Mouse (Mus musculus) midbrain, embryonic 14.5 days (tissue): ENCODE measurements around the gene Prpf3. TPM values are rescaled to one million over a fixed set of nuclear protein-coding genes. Genes with fewer than 3 reads are reported as not detected.
"Not testable (repeated sequence)": the region's sequence is repeated elsewhere in the genome, so short reads cannot be mapped to it uniquely, and the experiment has no call there.

ENCODE experiments used
- ATAC-seq: fragments of 200-750 bp; cut with Nextera tagmentation; 2 replicates; pipeline ENCODE4 v1.8.0; 2017; ENCODE audit warnings: moderate number of reproducible peaks, moderate library complexity; ENCODE audit not compliant: low FRiP score, low TSS enrichment
- DNase-seq: peaks from one replicate; pipeline ENCODE4 v3.0.0-alpha.2; 2015
- H3K27ac ChIP-seq: fragments of 300-500 bp; sonication (generic); replicated peaks from 2 replicates; pipeline ENCODE4 v1.5.1; 2014; ENCODE audit warnings: mild to moderate bottlenecking, low read depth, low read length, moderate library complexity
- H3K27me3 ChIP-seq: fragments of 300-500 bp; sonication (generic); 2 replicates; pipeline ENCODE4 v1.6.1; 2014; ENCODE audit warnings: low read length, control low read depth, mixed read lengths; ENCODE audit not compliant: control insufficient read depth, insufficient read depth
- H3K36me3 ChIP-seq: fragments of 300-500 bp; sonication (generic); 2 replicates; pipeline ENCODE4 v1.6.1; 2014; ENCODE audit warnings: low read length, control low read depth; ENCODE audit not compliant: control insufficient read depth, insufficient read depth
- H3K4me1 ChIP-seq: fragments of 300-500 bp; sonication (generic); 2 replicates; pipeline ENCODE4 v1.6.1; 2014; ENCODE audit warnings: mild to moderate bottlenecking, antibody characterized with exemption, low read length, control low read depth; ENCODE audit not compliant: control insufficient read depth, insufficient read depth
- H3K4me2 ChIP-seq: fragments of 300-500 bp; sonication (generic); 2 replicates; pipeline ENCODE4 v1.6.1; 2014; ENCODE audit warnings: mild to moderate bottlenecking, low read length, moderate library complexity
- H3K4me3 ChIP-seq: fragments of 300-500 bp; sonication (generic); replicated peaks from 2 replicates; pipeline ENCODE4 v1.5.1; 2014; ENCODE audit warnings: low read depth, low read length
- H3K9ac ChIP-seq: fragments of 300-500 bp; sonication (generic); replicated peaks from 2 replicates; pipeline ENCODE4 v1.6.1; 2014; ENCODE audit warnings: mild to moderate bottlenecking, low read length, moderate library complexity
- H3K9me3 ChIP-seq: fragments of 300-500 bp; sonication (generic); 2 replicates; pipeline ENCODE4 v1.6.1; 2016; ENCODE audit warnings: low read length, control low read depth, mixed read lengths; ENCODE audit not compliant: control insufficient read depth
- WGBS: fragments of 180-500 bp; shearing (Covaris S2); extraction: QIAGEN DNeasy Blood & Tissue Kit; methylation state at CpG from one replicate; pipeline ENCODE4 v1.1.7; 2014; 5-methylcytosine and 5-hydroxymethylcytosine counted together
- polyA plus RNA-seq: library from polyadenylated mRNA; unstranded; fragments of >200 nt; fragmentation: Nextera tagmentation; extraction: Ambion mirVana; gene quantifications from 2 replicates; pipeline ENCODE4 v1.2.1, GENCODE M21; 2014

Prpf3 gene
- polyA plus RNA-seq, 1 experiment from 2014 or later = 44.1 TPM

GRCm38 (mm10) chr3:95819351-95819985, 36.2 kb downstream of the Prpf3 start:
- WGBS = under 1% methylated on average over 49 of the region's 49 CpGs

GRCm38 (mm10) chr3:95818571-95819288, 37.0 kb downstream of the Prpf3 start, which contains the start of gene Rprd2:
Gene Rprd2 (minus strand): TSS chr3:95818863.
- H3K4me2 ChIP-seq = peak within 1 kb of the TSS; percentile 67
- peak within 1 kb of the TSS; percentile 97 for H3K9ac ChIP-seq
- under 1% methylated on average over 60 of the region's 60 CpGs for WGBS
- peak within 1 kb of the TSS; percentile 74 for H3K4me3 ChIP-seq
- no peaks in the 10 kb centered on the region for H3K36me3 ChIP-seq
- peak; percentile 67 for ATAC-seq
- H3K27ac ChIP-seq = peak within 1 kb of the TSS; percentile 100
- DNase-seq = peak; percentile 84
- H3K4me1 ChIP-seq = peaks cover 21% of the 10 kb centered on the region
- no peaks in the 10 kb centered on the region for H3K9me3 ChIP-seq
- H3K27me3 ChIP-seq = no peaks in the 10 kb centered on the region

More at GRCm38 (mm10) chr3:95819351-95819985, 36.2 kb downstream of the Prpf3 start:
- Histone ChIP-seq H3K4me1 (peaks cover 21% of the 10 kb centered on the region), H3K9me3 (no peaks in the 10 kb centered on the region), H3K4me3 (peak overlapping the region; percentile 74), H3K4me2 (peak overlapping the region; percentile 62), H3K27ac (peak overlapping the region; percentile 100), H3K36me3 (no peaks in the 10 kb centered on the region), H3K27me3 (no peaks in the 10 kb centered on the region), H3K9ac (peak overlapping the region; percentile 97)
- peak; percentile 96 for ATAC-seq
- peak; percentile 100 for DNase-seq

GRCm38 (mm10) chr3:95818026-95818511, 37.6 kb downstream of the Prpf3 start:
- peak overlapping the region; percentile 100 for H3K27ac ChIP-seq
- H3K4me3 ChIP-seq = peak overlapping the region; percentile 74
- H3K36me3 ChIP-seq = no peaks in the 10 kb centered on the region
- peak; percentile 63 for DNase-seq
- 0 out of 2 replicates have a peak, but pooled peaks have one; percentile 0 for ATAC-seq
- H3K27me3 ChIP-seq = no peaks in the 10 kb centered on the region
- H3K9ac ChIP-seq = peak overlapping the region; percentile 97
- H3K4me1 ChIP-seq = peaks cover 21% of the 10 kb centered on the region
- H3K9me3 ChIP-seq = no peaks in the 10 kb centered on the region
- H3K4me2 ChIP-seq = peak overlapping the region; percentile 67
- under 1% methylated on average over 21 of the region's 21 CpGs for WGBS

- H3K9ac ChIP-seq = no peak overlapping the region; the same call in 1 of the 2 replicates
Observed at GRCm38 (mm10) chr3:95816681-95817080, 39.0 kb downstream of the Prpf3 start.

GRCm38 (mm10) chr3:95808384-95808783, 47.3 kb downstream of the Prpf3 start:
- no peak for ATAC-seq
- H3K36me3 ChIP-seq = peaks cover 16% of the 10 kb centered on the region
- DNase-seq = no peak
- no peak overlapping the region for H3K9ac ChIP-seq
- H3K4me2 ChIP-seq = no peak overlapping the region
- no peaks in the 10 kb centered on the region for H3K27me3 ChIP-seq
- no peaks in the 10 kb centered on the region for H3K9me3 ChIP-seq
- WGBS = 59% methylated on average over 2 of the region's 2 CpGs
- no peak overlapping the region for H3K4me3 ChIP-seq
- H3K4me1 ChIP-seq = no peaks in the 10 kb centered on the region
- no peak overlapping the region for H3K27ac ChIP-seq

More at GRCm38 (mm10) chr3:95816681-95817080, 39.0 kb downstream of the Prpf3 start:
- Histone ChIP-seq H3K36me3 (no peaks in the 10 kb centered on the region), H3K4me2 (peak overlapping the region; percentile 67), H3K4me1 (peaks cover 21% of the 10 kb centered on the region), H3K4me3 (peak overlapping the region; percentile 18; the same call in 1 of the 2 replicates), H3K27me3 (no peaks in the 10 kb centered on the region), H3K9me3 (no peaks in the 10 kb centered on the region), H3K27ac (no peak overlapping the region)
- DNase-seq (no peak), ATAC-seq (no peak)
- 93% methylated on average over 3 of the region's 3 CpGs for WGBS

GRCm38 (mm10) chr3:95807630-95808029, 48.1 kb downstream of the Prpf3 start:
- not testable (repeated sequence) for H3K9me3 ChIP-seq, ATAC-seq, H3K4me3 ChIP-seq, H3K4me2 ChIP-seq, H3K27me3 ChIP-seq, H3K9ac ChIP-seq, H3K4me1 ChIP-seq, H3K27ac ChIP-seq, DNase-seq
- peaks cover 16% of the 10 kb centered on the region for H3K36me3 ChIP-seq
- WGBS = 79% methylated on average over 4 of the region's 6 CpGs

- Histone ChIP-seq H3K9me3 (no peaks in the 10 kb centered on the region), H3K27me3 (no peaks in the 10 kb centered on the region), H3K9ac (no peak overlapping the region), H3K36me3 (peaks cover 16% of the 10 kb centered on the region), H3K27ac (no peak overlapping the region), H3K4me2 (no peak overlapping the region), H3K4me3 (no peak overlapping the region), H3K4me1 (no peaks in the 10 kb centered on the region)
- WGBS = 93% methylated on average over 1 of the region's 1 CpGs
- ATAC-seq = no peak
- DNase-seq = no peak
Observed at GRCm38 (mm10) chr3:95806677-95807076, 49.0 kb downstream of the Prpf3 start.

GRCm38 (mm10) chr3:95803851-95804250, 51.8 kb downstream of the Prpf3 start:
- WGBS = 96% methylated on average over 4 of the region's 4 CpGs

More at GRCm38 (mm10) chr3:95803851-95804250, 51.8 kb downstream of the Prpf3 start:
- ATAC-seq (no peak), DNase-seq (no peak)
- no peak overlapping the region for H3K4me2 ChIP-seq
- no peak overlapping the region for H3K27ac ChIP-seq
- H3K27me3 ChIP-seq = no peaks in the 10 kb centered on the region
- H3K4me1 ChIP-seq = no peaks in the 10 kb centered on the region
- no peak overlapping the region for H3K4me3 ChIP-seq
- peaks cover 16% of the 10 kb centered on the region for H3K36me3 ChIP-seq
- H3K9me3 ChIP-seq = no peaks in the 10 kb centered on the region
- H3K9ac ChIP-seq = no peak overlapping the region
